Mouse (Mus musculus): ENCODE data around the gene Dcdc2c. TPM values are rescaled to one million over a fixed set of nuclear protein-coding genes. Genes with fewer than 3 reads are reported as not detected.
A peak's percentile ranks its signal among the peaks of the same experiment; 100 is the strongest.

Dcdc2c gene
- 1 to 10 TPM in 1 of 2 experiments, under 1 TPM in 1; 0.53 to 1.0 TPM for total RNA-seq (2021)
- long read RNA-seq, experiment 1: 0 reads
- long read RNA-seq, experiment 2: 0 reads

DNA sequence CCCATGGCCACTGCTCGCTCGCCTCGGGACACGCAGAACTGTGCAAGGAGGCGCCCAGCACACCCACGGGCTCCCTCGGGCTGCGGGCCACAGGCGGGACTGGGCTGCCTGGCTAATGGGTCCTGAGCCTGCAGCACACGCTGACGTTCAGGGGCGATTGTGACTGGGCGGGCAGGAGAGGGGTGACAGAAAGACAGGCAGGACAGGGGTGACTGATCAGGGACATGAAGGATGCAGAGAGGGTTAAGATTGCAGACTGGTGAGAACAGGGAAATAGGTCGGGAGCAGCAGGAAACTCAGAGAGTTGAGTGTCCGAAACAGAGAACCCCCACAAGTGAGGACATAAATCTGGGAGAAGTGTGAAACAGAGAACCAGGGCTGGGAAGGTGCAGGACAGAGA is at the start of gene Dcdc2c:
Gene Dcdc2c, minus strand, starts transcription at position 101 of the 400 bp plus-strand sequence.
- intact Hi-C loops (cut with DNase I): no loop called here
- DNase-seq (ENCODE audit: low spot score in 2 of 2): no peak

DNA sequence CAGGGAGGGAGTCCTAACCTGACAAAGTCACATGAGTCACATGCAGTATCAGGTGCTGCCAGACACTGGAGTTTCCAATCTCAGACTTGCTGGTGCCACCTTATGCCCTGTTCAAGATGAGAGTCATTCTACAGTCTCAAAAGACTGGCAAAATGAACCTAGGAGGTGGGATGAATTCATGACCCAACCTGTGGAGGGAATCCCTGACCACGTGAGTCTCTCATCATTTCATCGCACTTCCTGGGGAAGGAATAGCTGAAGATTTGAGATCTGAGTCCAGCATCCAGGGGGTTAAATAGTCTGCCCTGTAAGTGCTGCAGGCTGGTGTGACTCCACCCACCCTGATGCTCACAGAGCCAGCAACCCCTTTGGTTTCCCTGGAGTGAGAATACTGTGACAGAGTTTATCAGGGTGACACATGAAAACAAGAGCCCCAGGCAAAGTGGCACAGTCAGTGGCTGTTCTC is 46.4 kb upstream of the Dcdc2c start:
- intact Hi-C loops (cut with DNase I): no loop called here
- no peak for DNase-seq (ENCODE audit: low spot score in 2 of 2)

DNA sequence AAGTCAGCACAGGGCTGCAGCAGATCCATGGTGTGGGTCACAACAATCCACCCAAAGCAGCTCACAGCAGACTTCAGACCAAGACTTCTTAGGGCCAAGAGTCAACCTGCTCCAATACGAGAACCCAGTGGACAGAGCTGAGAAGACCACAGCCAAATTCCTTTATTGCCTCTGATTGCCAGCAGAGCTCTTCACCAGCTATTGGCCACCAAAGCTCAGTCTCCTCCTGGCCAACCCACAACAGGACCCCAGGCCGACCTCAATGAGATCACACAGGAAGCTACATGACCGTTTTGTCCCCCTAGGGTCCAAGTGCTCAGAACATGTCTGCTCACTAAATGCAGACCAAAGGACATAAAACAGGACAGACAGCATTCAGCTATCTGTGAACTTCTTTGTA is 45.9 kb upstream of the Dcdc2c start:
- intact Hi-C loops (cut with DNase I): no loop called here
- DNase-seq (ENCODE audit: low spot score in 2 of 2): no peak

DNA sequence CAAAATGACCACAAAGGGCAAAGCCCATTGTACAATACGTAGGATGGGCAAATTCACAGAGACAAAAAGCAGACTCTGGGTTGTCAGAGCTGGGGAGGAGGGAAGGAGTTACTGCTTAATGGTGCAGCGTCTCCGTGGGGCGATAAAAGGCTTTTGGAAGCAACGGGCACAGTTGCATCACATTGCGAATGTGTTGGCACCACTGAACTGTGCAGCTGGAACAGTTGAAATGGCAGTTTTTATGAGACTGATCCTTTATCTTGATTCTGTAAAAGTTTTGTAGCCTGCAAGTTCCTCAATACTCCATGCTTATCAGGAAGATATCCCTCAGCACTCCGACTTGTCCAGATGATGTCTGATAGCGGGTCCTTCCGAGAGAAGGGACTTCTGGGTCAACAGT is 45.5 kb upstream of the Dcdc2c start:
- no peak for DNase-seq (ENCODE audit: low spot score in 2 of 2)
- intact Hi-C loops (cut with DNase I): no loop called here

DNA sequence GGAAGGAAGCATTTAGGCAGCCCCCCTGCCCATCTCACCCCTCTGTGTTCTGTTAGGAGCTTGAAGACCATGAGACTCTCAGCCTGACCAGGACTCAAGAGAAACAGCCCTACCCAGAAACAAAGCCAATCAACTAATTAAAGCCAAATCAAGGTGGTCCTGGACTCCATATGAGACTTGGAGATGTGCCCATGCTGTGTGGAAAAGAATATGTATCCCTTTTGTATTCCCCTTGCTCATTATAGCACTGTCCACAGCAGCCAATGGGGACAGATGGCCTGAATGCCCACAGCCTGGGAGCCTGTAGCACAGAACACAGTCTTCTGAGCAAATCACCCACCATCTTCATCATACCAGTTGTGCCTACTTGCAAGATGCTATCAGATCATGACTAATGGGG is 44.7 kb upstream of the Dcdc2c start:
- DNase-seq (ENCODE audit: low spot score in 2 of 2): no peak
- intact Hi-C loops (cut with DNase I): no loop called here

DNA sequence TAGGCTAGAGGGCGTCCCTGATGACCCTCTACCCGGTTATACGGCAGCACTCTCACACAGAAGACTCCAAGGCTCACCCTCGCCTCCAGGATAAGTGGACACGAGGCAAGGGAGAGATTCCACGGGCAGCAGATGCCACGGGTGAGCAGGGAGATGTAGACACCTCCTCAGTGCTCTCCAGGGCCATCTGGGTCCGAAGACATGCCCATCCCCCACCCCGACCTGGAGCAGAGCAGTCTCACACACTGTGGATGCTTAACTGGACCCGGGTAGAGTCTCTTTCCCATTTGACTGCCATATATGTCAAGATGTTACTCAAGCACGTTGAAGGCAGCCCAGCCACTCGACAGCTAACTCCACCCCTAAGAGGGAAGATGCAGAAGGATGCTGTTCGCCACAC is 38.2 kb upstream of the Dcdc2c start:
- intact Hi-C loops (cut with DNase I): loop anchor here (5.0 kb wide), 1 partner anchor 242 kb away; no protein-coding TSS in a partner anchor
- no peak for DNase-seq (ENCODE audit: low spot score in 2 of 2)

DNA sequence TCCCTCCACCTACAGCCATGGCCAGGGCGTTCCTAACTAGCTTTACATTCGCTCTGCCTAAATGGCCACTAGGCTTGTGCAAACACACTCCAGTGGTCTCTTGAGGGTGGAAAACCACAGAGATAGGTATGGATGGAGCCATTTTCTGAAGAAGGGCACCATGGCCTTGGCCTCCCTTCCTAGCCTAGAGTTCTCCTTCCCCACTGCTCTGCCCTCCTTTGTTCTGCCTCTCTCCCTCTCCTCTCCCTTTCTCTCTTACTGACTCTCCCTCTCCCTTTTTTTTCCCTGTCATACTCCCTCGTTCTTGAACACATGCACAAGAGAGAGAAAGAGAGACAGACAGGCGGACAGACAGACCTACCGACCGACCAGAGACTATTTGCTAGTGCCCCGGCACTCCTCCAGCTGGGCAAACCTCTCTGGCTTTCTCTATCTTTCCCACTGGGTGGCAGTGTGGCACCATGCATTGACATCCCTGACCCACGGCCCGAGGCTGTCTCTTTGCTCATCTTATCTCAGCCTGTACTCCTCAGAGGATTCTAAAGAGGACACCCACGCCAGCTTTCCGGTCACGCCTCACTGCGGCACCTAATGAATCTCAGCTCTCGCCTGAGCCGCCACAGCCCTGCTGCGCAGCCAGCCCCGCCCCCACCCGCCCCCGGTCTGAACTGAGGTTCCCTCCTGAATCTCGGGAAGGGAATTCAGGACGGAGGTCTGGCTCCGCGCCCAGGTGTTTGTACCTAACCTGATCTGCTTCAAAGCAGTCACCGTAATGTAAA is 37.1 kb upstream of the Dcdc2c start:
- peak; percentile 95 for DNase-seq (ENCODE audit: low spot score in 2 of 2)
- intact Hi-C loops (cut with DNase I): no loop called here

DNA sequence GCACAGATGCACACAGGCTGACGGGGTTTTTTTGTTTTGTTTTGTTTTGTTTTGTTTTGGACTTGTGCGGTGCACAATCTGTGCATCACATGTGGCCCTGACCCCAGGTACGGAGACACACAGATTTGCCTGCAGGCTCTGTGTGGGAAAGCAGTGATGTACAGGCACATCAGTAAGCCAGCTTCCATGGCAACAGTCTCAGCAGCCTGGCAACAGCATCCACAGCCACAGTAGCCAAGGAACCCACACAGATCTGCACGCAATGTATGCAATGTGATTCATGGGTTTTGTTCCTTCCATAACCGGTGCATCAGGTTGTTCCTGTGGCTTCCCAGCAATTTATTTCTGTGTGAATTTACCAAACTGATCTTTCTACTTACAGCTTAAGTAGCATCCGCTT is 35.8 kb upstream of the Dcdc2c start:
- DNase-seq (ENCODE audit: low spot score in 2 of 2): peak; percentile 80 to 96
- intact Hi-C loops (cut with DNase I): no loop called here

DNA sequence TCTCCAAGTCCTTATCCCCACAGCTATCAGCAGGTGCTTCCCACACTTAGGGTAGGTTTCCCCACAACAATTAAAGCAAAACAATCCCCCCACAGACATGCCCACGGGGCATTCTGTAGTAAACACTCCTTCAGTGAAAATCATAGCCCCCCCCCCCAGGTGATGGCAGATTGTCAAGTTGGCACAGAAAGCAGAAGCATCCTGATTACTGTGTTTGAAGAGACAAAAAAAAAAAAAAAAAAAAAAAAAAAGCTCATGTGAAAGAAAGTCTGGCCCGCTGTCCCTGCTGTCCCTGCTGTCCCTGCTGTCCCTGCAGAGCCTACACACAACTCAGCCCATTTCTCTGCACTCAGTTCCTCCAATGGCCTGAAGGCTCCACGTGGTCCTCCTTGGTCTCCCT is 31.8 kb upstream of the Dcdc2c start:
- intact Hi-C loops (cut with DNase I): no loop called here
- DNase-seq (ENCODE audit: low spot score in 2 of 2): no peak

DNA sequence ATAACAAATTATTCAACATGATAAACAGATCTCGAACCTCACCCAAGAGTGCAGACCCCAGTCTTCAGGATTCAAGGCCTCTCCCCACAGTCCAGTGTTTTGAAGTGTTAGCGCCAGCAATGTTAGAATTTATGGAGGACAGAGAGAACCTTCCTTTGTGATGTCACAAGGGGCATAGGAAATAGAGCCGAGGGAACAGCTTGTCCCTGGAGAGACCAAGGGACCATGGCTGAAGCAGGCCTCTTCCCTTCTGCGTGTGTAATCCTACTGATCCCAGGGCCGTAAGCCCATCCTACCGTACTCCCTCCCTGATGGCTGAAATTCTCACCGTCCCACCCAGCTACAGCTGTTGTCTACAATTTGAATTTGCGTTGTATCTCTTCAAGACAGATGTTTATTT is 30.2 kb upstream of the Dcdc2c start, which contains the start of gene Allc:
Gene Allc, minus strand, starts transcription at position 101 of the 400 bp plus-strand sequence.
- intact Hi-C loops (cut with DNase I): no loop called here
- no peak for DNase-seq (ENCODE audit: low spot score in 2 of 2)

DNA sequence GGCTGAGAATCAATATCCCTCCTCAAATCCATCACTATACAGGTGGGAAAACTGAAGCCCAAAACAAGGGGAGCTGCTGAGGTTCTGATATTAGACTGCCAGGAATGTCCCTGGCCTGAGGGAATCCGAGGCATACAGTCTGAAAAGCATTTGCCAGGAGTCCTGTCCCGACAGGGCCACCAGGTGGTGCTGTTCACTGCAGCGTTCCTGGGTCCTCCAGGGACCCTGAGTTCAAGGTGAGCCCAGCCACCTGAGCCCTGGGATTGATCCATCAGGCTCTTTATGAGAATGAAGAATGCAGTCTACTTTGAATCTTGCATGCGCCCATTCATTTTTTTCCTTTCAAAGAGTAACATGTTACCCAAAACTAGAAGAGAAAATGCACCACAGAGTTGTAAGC is 26.9 kb upstream of the Dcdc2c start:
- intact Hi-C loops (cut with DNase I): no loop called here

DNA sequence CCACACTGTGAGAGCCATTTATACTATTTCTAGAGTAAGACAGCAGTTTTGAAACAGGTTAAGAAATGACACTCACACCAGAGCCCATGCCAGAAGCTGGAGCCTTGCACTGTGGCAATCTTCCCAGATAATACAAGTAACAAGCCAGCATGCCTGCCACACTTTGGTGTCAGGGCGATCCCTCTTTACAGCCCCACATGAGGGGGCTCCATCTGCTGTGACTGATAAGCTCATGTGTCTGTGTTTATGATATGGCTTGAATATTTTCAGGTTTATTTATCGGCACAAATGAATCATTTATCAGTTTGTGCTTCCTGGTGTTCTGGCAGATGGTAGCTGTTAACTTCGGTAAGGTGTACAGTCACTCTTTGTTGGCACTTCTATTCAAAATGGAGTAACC is 25.9 kb upstream of the Dcdc2c start:
- no peak for DNase-seq (ENCODE audit: low spot score in 2 of 2)
- intact Hi-C loops (cut with DNase I): no loop called here

More for the DNA sequence above, 26.9 kb upstream of the Dcdc2c start:
- DNase-seq (ENCODE audit: low spot score in 2 of 2): peak in 1 of 2 experiments; percentile 42

DNA sequence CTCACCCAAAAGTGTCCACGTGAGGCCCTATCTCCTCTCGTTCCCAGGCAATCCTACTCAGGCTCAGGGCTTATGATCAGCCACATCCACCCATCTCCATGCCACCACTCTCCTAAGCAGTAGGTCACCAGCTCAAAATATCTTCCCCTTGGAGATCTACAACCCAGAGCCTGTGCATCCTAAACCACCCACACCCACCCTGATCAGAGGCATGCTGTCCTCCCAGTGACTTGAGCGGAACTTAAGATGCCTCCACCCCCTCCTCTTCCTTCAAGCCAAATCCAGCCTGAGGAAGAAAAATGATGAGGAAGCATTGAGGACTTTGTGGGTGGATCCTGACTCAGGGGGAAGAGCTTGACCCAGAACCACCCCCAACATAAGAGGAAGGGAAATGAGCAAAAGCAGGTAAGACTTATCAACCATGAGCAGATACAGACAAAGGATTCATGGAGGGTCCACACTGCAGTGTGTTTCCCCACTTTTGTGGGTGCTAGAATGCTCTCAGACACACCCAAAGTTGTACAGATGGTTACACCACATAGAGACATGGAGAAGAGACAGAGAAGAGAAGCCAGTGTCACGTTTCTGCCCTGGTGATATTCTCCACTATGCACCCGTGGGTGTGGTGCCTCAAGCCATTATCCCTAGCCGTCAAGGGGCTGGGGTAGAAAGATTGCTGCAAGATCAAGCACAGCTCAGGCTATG is 23.3 kb upstream of the Dcdc2c start:
- intact Hi-C loops (cut with DNase I): no loop called here
- DNase-seq (ENCODE audit: low spot score in 2 of 2): no peak

DNA sequence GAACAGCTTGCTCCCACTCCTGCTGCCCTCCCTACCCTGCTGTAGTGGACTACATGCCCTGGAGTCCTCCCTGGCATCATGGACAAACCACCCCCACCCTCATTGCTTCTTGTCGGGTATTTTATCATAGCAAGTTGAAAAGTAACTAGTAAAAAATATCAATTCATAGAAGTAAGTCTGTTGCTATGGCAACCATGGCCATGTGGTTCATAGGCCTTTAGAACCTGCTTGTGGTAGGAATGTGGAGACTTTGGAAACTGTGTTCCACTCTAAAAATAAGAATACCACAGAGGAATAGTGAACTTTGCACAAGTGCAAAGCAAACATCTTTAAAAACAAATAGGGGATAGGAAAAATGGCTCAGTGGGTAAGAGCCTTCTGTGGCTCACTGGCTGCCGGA is 20.0 kb upstream of the Dcdc2c start:
- intact Hi-C loops (cut with DNase I): no loop called here
- no peak for DNase-seq (ENCODE audit: low spot score in 2 of 2)

DNA sequence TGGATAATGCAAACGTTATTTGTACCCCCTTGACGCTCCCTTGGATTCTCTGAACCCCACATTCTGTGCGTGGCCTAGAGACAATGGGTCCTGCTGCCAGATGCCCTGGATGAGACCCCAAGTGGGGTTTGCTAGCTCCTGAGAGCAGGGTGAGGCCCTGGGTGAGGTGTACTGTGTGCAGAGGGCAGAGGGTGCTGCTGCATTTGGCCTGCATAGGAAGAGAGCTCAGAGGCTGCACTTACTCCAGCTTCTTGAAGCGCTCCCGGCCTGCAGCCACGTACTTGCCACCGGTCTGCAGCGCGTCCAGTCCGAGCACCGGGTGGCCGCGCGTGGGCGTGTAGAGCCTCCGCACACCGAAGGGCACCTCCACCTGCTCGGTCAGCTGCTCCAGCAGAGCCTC is 424 bp downstream of the Dcdc2c start:
- intact Hi-C loops (cut with DNase I): no loop called here
- no peak for DNase-seq (ENCODE audit: low spot score in 2 of 2)

DNA sequence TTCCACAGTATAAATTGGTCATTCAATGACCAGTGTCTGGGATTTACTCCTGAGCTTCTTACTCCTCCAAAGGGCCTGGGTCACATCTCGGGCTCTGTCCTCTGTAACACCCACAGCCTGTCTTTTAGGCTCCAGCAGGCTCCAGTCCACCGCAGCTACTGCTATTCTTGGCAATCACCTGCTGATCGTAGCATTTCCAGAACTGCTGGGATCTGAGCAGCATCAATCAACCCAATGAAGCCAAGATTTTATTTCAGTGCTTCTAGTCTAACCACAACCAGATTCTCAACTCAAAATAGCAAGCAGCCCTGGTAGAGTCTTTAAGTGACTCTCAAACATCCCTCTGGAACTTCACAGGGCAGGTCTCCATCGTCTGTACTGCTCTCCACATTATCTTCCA is 3.3 kb downstream of the Dcdc2c start:
- intact Hi-C loops (cut with DNase I): no loop called here
- DNase-seq (ENCODE audit: low spot score in 2 of 2): no peak

DNA sequence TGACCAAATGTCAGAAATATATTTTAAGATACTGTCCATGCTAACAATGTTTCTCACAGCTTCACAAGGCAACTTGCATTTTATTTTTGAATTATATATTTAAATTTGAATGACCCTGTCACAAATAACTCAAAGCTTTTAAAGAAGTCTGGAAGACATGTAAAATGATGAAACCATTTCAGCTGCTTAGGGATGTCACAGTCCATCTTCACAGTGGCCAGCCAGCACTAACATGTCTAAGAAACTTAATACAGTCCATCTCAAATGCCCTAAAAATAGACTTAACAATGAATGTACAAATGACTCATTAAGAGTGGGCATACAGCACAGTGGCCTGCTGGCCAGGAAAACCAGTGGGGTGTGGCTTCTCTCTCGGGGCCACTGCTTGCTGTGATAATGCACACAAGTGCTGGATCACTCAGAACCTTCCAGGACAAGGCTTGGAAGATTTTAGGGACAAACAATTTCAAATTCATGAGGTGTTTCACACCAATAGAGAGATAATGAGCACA is 37.9 kb downstream of the Dcdc2c start:
- intact Hi-C loops (cut with DNase I): no loop called here
- no peak for DNase-seq (ENCODE audit: low spot score in 2 of 2)

DNA sequence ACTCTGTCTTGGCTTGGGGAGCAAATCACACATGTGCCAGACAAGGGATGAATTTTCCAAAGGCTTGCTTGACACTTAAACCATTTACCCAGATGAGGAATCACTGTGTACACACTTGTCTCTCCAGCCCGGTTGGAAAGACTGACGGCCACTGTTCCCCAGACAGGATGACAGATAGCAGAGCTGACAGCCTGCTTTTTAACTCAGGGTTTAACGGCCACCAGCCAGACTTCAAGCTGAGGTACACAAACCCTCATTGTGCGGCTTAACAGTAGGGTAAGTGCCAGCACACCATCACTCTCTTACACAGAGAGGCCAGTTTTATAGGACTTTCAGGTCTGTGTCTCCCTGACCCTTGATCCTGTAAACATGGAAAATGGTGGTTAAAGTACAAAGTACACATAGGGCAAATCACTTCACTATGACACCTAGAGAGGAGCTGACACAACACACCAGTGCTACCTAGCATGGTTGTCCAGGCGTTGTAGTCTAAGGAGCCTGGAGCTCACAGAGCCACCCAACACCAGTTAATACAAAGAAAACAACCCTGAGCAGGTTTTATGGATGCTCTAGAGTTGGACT is 42.4 kb downstream of the Dcdc2c start:
- intact Hi-C loops (cut with DNase I): no loop called here
- DNase-seq (ENCODE audit: low spot score in 2 of 2): no peak

DNA sequence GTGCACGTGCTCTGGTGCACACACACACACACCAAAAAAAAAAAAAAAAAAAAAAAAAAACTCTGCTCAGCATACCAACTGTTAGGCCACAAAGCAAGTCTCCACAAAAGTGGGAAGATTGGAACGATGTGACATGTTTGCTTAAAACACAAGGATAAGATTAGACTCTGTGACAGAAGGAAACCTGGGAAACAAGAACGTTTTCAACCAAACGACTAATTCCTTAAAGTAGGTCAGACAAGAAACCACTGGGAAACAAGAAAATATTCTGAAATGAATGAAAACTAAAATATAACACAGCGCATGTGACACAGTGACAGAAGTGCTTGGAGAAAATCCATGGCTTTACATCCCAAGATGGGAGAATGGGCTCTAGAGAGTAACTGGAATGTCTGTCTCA is 57.9 kb downstream of the Dcdc2c start:
- DNase-seq (ENCODE audit: low spot score in 2 of 2): peak in 1 of 2 experiments; percentile 68
- intact Hi-C loops (cut with DNase I): no loop called here

DNA sequence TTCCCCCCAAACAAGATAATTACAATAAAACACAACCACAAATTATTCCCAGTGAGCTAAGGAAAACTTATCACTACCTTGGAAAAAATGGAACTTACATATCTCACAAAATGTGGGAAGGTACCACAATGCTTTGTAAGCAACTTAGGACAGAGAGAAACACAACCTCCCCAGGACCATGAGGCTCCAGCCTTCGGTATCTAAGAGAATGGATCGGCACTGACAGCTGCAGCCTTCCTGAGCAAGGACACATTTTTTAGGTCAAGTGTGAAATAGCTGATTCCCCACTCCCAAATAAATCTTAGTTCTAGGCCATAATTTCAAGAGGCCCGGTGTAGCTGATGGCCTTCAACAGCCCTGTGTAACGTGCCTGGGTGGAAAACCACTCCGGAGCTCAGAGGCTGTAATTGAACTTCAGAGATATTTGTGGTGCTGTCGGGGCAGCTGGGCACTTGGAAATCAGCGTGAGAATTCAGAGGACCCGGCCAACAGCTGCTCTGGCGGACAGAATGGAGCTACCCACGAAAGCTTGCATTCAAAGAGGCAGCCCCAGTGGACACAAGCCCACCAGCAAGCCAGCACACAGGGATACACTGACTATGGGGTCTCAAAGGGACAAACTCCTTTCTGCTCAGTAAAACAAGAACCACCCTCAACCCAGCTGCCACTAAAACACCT is 69.6 kb downstream of the Dcdc2c start:
- no peak for DNase-seq (ENCODE audit: low spot score in 2 of 2)
- intact Hi-C loops (cut with DNase I): no loop called here

Data from left cerebral cortex, postnatal 14 days (tissue).